Mouse (Mus musculus) liver, embryonic 15.5 days (tissue): ENCODE results near the gene Chit1. TPM values are rescaled to one million over a fixed set of nuclear protein-coding genes. Genes with fewer than 3 reads are reported as not detected.

Experiments
- ATAC-seq: fragments of 200-750 bp; cut with Nextera tagmentation; 2 replicates; pipeline ENCODE4 v1.8.0; 2017; ENCODE audit warnings: moderate number of reproducible peaks, mild to moderate bottlenecking, moderate library complexity; ENCODE audit not compliant: insufficient read depth
- H3K27ac ChIP-seq: fragments of 300-500 bp; sonication (generic); replicated peaks from 2 replicates; pipeline ENCODE4 v1.5.1; 2015; ENCODE audit warnings: mild to moderate bottlenecking, inconsistent platforms
- H3K27me3 ChIP-seq: fragments of 300-500 bp; sonication (generic); 2 replicates; pipeline ENCODE4 v1.6.1; 2015; ENCODE audit warnings: mild to moderate bottlenecking, inconsistent platforms
- H3K36me3 ChIP-seq: fragments of 300-500 bp; sonication (generic); replicated peaks from 2 replicates; pipeline ENCODE4 v1.6.1; 2015; ENCODE audit warnings: moderate library complexity, mild to moderate bottlenecking, inconsistent platforms
- H3K4me1 ChIP-seq: fragments of 300-500 bp; sonication (generic); replicated peaks from 2 replicates; pipeline ENCODE4 v1.6.1; 2015; ENCODE audit warnings: inconsistent platforms
- H3K4me2 ChIP-seq: fragments of 300-500 bp; sonication (generic); 2 replicates; pipeline ENCODE4 v1.6.1; 2015; ENCODE audit warnings: moderate library complexity, mild to moderate bottlenecking, inconsistent platforms
- H3K4me3 ChIP-seq: fragments of 300-500 bp; sonication (generic); replicated peaks from 2 replicates; pipeline ENCODE4 v1.5.1; 2015; ENCODE audit warnings: mild to moderate bottlenecking, inconsistent platforms
- H3K9ac ChIP-seq: fragments of 300-500 bp; sonication (generic); 2 replicates; pipeline ENCODE4 v1.6.1; 2015; ENCODE audit warnings: moderate library complexity, mild to moderate bottlenecking, inconsistent platforms
- H3K9me3 ChIP-seq: fragments of 300-500 bp; sonication (generic); replicated peaks from 2 replicates; pipeline ENCODE4 v1.6.1; 2016; ENCODE audit warnings: inconsistent platforms
- WGBS: fragments of 180-500 bp; shearing (Covaris S2); methylation state at CpG from one replicate; pipeline ENCODE4 v1.1.7; 2015; ENCODE audit warnings: mixed read lengths; ENCODE audit not compliant: insufficient replicate concordance; 5-methylcytosine and 5-hydroxymethylcytosine counted together
- polyA plus RNA-seq: library from polyadenylated mRNA; unstranded; fragments of >200 nt; fragmentation: Nextera tagmentation; extraction: Ambion mirVana; gene quantifications from 2 replicates; pipeline ENCODE4 v1.2.1, GENCODE M21; 2015

Gene Chit1
- polyA plus RNA-seq, 1 experiment from 2014 or later = 0.07 TPM

DNA sequence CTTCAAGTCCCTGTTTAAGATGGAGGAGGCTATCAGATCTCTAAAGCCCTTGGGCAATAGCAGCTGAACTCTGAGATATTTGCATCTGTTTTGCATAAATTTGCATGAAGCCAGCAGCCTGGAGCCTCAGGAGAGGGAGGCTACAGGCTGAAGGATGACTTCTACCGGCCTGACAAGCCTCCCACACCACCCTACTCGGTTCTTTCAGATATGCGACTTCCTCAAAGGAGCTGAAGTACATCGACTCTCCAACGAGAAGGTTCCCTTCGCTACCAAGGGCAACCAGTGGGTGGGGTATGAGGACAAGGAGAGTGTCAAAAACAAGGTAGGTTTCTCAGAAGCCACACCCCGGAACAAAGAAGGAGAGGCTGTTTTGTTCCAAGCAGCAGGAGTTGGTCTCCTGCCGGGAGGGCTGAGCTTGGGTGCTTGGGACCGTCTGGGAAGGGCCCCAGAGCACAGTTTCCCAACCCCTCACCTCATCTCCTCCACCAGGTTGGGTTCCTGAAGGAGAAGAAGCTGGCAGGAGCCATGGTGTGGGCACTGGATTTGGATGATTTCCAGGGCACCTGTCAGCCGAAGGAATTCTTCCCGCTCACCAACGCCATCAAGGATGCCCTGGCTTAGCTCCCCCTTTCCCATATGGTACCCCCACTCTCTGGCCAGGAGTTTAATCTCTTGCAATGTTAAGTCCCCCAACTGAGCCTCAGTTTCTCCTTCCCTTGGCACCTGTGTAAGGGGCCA lies 78.1 kb downstream of the Chit1 start:
- Histone ChIP-seq H3K36me3 (no peaks in the 10 kb centered on the region), H3K27me3 (peaks cover 22% of the 10 kb centered on the region), H3K4me1 (no peaks in the 10 kb centered on the region), H3K27ac (no peak overlapping the region), H3K9ac (no peak overlapping the region), H3K9me3 (no peaks in the 10 kb centered on the region), H3K4me3 (no peak overlapping the region), H3K4me2 (peak overlapping the region; percentile 13; the same call in 1 of the 2 replicates)
- no peak for ATAC-seq
- 17% methylated on average over 12 of the region's 12 CpGs for WGBS

DNA sequence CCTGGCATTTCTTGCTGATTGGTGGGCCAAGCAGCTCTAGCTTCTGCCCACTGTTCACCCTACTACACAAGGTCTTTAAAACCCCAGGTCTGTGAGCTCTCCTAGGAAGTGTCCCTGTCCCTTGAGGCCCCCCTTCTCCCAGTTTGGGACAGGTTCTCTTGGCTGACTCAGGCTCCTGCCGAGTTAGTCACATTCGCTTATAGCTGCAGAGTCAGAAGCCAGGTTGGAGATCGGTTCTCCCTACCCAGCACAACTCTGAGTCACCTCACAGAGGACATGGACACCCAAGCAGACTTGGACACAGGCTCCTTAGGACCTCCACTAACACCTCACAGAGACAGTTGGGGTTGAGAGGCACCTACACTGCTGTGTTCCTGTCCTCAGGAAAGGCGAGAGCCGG lies 80.2 kb downstream of the Chit1 start:
- Histone ChIP-seq H3K4me1 (peaks cover 4% of the 10 kb centered on the region), H3K27ac (no peak overlapping the region), H3K9ac (no peak overlapping the region), H3K4me3 (no peak overlapping the region), H3K4me2 (no peak overlapping the region), H3K36me3 (no peaks in the 10 kb centered on the region), H3K9me3 (no peaks in the 10 kb centered on the region), H3K27me3 (peaks cover 22% of the 10 kb centered on the region)
- ATAC-seq = no peak
- 75% methylated on average over 5 of the region's 5 CpGs for WGBS

DNA sequence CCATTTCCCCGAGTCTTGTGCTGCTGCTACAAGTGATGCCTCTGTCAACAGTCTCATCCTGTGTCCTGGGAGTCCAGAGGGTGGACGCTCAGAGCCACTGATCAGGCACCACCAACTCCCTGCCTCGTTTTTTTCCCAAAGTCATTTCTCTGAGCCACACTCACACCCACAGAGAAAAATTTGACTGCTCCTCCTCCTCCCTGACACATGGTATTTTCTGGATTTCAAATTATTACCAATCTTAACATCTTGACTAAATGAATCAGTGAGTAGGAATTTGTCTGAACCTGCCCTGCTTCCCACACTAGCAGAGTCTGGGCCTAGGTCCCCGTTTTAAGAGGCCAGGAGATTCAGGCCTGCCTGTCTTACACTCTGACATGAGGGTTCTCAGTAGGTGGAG lies 81.0 kb downstream of the Chit1 start:
- no peak overlapping the region for H3K9ac ChIP-seq
- ATAC-seq = no peak
- no peak overlapping the region for H3K4me3 ChIP-seq
- H3K4me1 ChIP-seq = peaks cover 4% of the 10 kb centered on the region
- H3K4me2 ChIP-seq = no peak overlapping the region
- peaks cover 22% of the 10 kb centered on the region for H3K27me3 ChIP-seq
- H3K36me3 ChIP-seq = no peaks in the 10 kb centered on the region
- WGBS = 36% methylated on average over 4 of the region's 4 CpGs
- no peak overlapping the region for H3K27ac ChIP-seq
- H3K9me3 ChIP-seq = no peaks in the 10 kb centered on the region

DNA sequence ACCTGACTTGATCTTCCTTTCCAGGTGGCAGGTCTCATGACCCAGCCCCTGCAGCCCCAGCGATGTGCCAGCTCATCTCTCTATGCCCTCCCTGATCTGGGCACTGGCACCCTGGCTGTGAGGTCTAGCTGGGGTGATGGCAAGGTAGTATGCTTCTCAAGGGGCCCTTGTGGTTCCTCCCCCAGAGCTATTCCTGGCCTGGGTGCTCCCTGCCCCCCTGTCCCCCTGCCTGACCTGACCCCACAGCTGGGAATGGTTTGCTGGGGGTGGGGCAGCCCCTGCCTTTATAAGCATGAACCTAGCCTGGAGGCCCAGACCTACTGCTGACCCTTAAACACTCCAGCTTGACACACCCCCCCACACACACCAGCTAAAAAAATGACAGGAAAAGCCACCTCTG lies 82.1 kb downstream of the Chit1 start, which contains the start of gene Mybph:
Mybph (plus strand) TSS at position 323 of the 400 bp plus-strand sequence.
- WGBS = 54% methylated on average over 1 of the region's 1 CpGs
- no peak within 1 kb of the TSS for H3K9ac ChIP-seq

DNA sequence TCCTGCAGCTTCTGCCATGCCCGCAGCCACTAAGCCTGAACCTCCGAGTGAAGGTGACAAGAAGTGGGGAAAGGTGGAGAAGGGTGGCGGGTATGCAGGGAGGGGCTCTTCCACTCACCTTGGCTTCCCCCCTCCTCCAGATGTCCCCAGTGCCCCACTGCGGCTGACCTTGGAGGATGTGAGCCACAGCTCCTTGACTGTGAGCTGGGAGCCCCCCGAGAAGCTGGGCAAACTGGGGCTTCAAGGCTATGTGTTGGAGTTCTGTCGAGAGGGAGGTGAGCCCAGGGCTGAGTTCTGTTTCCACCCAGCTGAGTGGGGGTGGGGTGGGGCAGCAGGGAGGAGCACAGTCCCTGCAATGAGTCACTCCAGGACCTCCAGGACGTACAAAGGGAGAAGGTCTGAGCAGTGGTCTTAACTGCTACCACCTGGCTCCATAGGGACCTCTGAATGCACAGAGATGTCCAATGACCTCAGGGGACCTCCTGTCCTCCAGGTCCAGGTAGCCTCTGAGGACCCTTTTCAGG lies 82.7 kb downstream of the Chit1 start:
- WGBS = 55% methylated on average over 7 of the region's 7 CpGs
- Histone ChIP-seq H3K36me3 (no peaks in the 10 kb centered on the region), H3K27me3 (peaks cover 15% of the 10 kb centered on the region; the same call in 1 of the 2 replicates), H3K9ac (no peak overlapping the region), H3K27ac (no peak overlapping the region), H3K9me3 (no peaks in the 10 kb centered on the region), H3K4me1 (peaks cover 4% of the 10 kb centered on the region), H3K4me3 (no peak overlapping the region), H3K4me2 (no peak overlapping the region)
- no peak for ATAC-seq

More for the DNA sequence above, 82.1 kb downstream of the Chit1 start, which contains the start of gene Mybph:
- Histone ChIP-seq H3K36me3 (no peaks in the 10 kb centered on the region), H3K4me1 (peaks cover 4% of the 10 kb centered on the region), H3K9me3 (no peaks in the 10 kb centered on the region), H3K4me2 (no peak within 1 kb of the TSS), H3K4me3 (no peak within 1 kb of the TSS), H3K27me3 (peaks cover 21% of the 10 kb centered on the region), H3K27ac (no peak within 1 kb of the TSS)
- no peak for ATAC-seq

DNA sequence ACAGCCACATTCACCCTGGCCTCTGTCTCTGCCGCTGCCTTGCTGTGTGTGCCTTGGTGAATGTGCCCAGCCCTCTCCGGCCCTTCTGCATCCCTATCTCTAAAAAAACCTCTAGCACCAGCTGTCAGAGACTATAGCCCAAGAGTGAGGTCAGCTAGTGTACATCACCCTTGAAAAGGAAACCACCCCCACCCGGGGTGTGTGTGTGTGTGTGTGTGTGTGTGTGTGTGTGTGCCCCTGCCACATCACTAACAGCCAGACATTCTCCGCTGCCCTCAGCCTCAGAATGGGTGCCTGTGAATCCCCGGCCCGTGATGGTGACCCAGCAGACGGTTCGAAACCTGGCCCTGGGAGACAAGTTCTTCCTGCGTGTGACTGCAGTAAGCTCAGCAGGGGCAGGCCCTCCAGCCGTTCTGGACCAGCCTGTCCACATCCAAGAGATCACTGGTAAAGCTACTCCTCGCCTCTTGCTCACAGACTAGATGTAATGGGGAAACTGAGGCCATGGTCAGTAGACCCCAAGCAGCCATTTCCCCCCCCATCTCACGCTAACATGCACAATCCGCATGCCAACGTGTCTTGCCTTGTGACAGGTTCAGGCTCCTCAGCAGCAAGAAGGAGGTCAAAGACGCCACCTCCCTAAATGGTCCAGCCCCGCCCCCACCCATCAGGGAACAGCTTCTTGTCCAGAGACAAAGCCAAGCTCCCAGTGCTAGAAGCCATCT lies 83.4 kb downstream of the Chit1 start:
- Histone ChIP-seq H3K36me3 (no peaks in the 10 kb centered on the region), H3K4me3 (no peak overlapping the region), H3K4me1 (peaks cover 4% of the 10 kb centered on the region), H3K9ac (no peak overlapping the region), H3K27ac (no peak overlapping the region), H3K27me3 (peaks cover 8% of the 10 kb centered on the region; the same call in 1 of the 2 replicates), H3K4me2 (no peak overlapping the region), H3K9me3 (no peaks in the 10 kb centered on the region)
- 68% methylated on average over 16 of the region's 16 CpGs for whole genome bisulfite sequencing
- no peak for ATAC-seq

DNA sequence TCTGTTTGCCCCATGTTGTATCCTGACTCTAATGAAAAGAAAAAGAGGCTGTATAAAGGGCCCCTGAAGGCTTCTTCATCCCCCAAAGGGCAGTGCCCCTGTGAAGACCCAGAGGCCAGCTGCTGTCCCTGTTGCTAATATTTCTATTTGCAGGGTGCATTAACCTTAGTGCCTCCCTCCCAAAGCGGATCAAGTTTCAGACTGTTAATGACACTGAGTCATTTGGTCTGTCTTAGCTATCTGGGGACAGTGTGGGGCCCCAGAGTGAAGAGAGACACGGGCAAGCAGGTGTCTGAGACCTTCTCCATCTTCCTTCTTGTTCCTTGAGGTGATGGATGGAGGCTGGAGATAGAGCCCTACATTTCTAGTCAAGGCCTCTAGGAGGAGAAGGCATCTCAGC lies 84.1 kb downstream of the Chit1 start:
- Histone ChIP-seq H3K4me2 (no peak overlapping the region), H3K4me1 (peaks cover 4% of the 10 kb centered on the region), H3K4me3 (no peak overlapping the region), H3K9me3 (no peaks in the 10 kb centered on the region), H3K27me3 (peaks cover 6% of the 10 kb centered on the region; the same call in 1 of the 2 replicates), H3K9ac (no peak overlapping the region), H3K36me3 (no peaks in the 10 kb centered on the region), H3K27ac (no peak overlapping the region)
- WGBS = 33% methylated on average over 2 of the region's 2 CpGs
- no peak for ATAC-seq

DNA sequence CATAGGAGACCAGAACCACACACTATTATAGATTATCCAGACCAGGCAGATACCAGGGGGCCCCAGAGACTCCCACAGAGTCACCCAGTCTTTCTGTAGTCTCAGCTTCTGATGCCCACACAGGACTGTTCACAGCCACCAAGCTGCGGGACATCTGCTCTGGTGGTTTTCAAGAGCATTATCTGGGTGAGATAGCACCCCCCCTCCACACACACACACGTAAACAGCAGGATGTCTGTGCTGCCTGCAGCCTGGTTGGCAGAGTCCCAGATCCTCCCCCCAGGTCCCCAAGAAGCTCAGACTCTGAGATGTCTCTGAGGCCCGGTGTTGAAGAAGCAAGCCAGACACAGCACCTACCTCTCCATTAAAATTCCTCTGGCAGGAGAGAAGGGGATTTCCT lies 84.5 kb downstream of the Chit1 start:
- peaks cover 4% of the 10 kb centered on the region for H3K4me1 ChIP-seq
- H3K27me3 ChIP-seq = peaks cover 6% of the 10 kb centered on the region; the same call in 1 of the 2 replicates
- H3K9ac ChIP-seq = no peak overlapping the region
- no peak for ATAC-seq
- H3K27ac ChIP-seq = no peak overlapping the region
- WGBS = 4% methylated on average over 3 of the region's 3 CpGs
- H3K4me3 ChIP-seq = no peak overlapping the region
- no peaks in the 10 kb centered on the region for H3K36me3 ChIP-seq
- H3K9me3 ChIP-seq = no peaks in the 10 kb centered on the region
- no peak overlapping the region for H3K4me2 ChIP-seq

DNA sequence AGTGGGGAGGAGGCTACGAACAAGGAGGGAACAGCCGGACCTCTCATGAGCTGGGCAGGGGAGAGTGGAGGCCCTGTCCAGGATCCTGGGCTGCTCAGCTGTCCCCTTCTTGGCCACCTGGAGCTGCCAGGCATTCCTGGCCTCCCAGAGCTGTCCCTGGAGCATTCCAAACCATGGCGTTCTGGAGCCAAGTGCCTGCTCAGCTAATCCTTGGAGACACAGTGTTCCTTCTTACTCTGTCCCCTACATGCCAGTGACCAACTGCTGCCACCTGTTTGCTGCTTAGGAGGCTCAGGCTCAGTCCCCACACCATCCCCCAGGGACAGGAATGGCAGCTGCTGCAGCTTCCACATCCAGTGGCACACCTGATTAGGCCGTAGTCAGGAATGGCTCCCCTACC lies 84.9 kb downstream of the Chit1 start:
- ATAC-seq = no peak
- Histone ChIP-seq H3K27ac (no peak overlapping the region), H3K4me2 (no peak overlapping the region), H3K9ac (no peak overlapping the region), H3K4me3 (no peak overlapping the region), H3K27me3 (peaks cover 6% of the 10 kb centered on the region; the same call in 1 of the 2 replicates), H3K9me3 (no peaks in the 10 kb centered on the region), H3K36me3 (no peaks in the 10 kb centered on the region), H3K4me1 (peaks cover 4% of the 10 kb centered on the region)
- 66% methylated on average over 4 of the region's 4 CpGs for whole genome bisulfite sequencing

DNA sequence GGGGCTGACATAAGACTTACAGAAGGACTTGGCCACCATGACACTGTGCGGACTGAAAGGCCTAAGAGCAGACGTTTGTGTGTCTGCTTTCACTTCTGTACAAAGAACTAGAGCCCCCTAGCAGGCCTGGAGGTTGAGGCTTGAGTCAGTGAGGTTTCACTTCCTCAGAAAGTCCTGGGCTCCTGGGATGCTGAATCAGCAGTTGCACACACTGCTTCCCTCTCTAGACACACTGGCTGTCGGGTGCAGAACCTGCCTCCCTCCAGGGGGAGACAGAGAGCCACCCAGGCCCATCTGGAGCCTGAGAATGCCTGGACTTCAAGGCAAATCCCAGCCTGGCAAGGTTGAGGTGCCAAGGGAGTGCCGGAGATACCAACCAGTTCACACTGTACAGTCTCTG lies 85.3 kb downstream of the Chit1 start:
- H3K4me2 ChIP-seq = no peak overlapping the region
- no peak overlapping the region for H3K27ac ChIP-seq
- no peaks in the 10 kb centered on the region for H3K36me3 ChIP-seq
- ATAC-seq = no peak
- no peak overlapping the region for H3K4me3 ChIP-seq
- H3K9ac ChIP-seq = no peak overlapping the region
- H3K9me3 ChIP-seq = no peaks in the 10 kb centered on the region
- H3K4me1 ChIP-seq = peaks cover 4% of the 10 kb centered on the region
- H3K27me3 ChIP-seq = peaks cover 3% of the 10 kb centered on the region; the same call in 1 of the 2 replicates
- 28% methylated on average over 4 of the region's 4 CpGs for WGBS

DNA sequence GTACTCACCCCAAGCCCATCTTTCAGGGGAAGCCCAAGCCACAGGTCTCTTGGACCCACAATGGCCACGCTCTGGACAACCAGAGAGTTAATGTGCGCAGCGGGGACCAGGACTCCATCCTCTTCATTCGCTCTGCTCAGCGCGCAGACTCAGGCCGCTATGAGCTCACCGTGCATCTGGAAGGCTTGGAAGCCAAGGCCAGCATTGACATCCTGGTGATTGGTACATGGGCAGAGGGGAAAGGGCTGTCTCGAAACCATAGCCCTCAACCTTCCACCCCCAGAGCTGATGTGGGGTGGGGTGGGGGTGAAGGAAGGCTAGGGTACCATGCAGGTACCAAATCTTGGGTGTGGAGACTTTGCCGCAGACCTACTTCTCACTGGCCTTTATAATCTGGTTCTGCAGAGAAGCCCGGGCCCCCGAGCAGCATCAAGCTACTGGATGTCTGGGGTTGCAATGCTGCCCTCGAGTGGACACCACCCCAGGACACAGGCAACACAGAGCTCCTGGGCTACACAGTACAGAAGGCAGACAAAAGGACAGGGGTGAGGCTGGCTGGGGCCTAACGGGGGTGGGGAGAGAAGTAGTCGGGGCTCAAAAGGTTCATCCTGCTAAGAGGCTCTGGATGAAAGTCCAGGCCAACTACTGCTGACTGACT lies 86.4 kb downstream of the Chit1 start:
- no peaks in the 10 kb centered on the region for H3K27me3 ChIP-seq
- 75% methylated on average over 15 of the region's 15 CpGs for WGBS
- H3K9me3 ChIP-seq = no peaks in the 10 kb centered on the region
- no peaks in the 10 kb centered on the region for H3K36me3 ChIP-seq
- no peak overlapping the region for H3K4me3 ChIP-seq
- no peak overlapping the region for H3K27ac ChIP-seq
- no peak for ATAC-seq
- H3K4me2 ChIP-seq = no peak overlapping the region
- no peak overlapping the region for H3K9ac ChIP-seq
- H3K4me1 ChIP-seq = peaks cover 4% of the 10 kb centered on the region
